Mouse (Mus musculus) spleen, adult 2 months (tissue): ENCODE data around the gene Pycard.

Experiments used
- CTCF ChIP-seq: fragments of 200-500 bp; IDR thresholded peaks from 2 replicates; pipeline ENCODE4 v1.5.1; 2011; ENCODE audit warnings: mild to moderate bottlenecking, inconsistent platforms; ENCODE audit not compliant: insufficient read depth, insufficient read length, insufficient replicate concordance; ENCODE audit errors: extremely low read depth
- POLR2A ChIP-seq: fragments of 200-500 bp; IDR thresholded peaks from 2 replicates; pipeline ENCODE4 v1.6.1; 2011; ENCODE audit warnings: low read depth, low read length, inconsistent platforms

DNA sequence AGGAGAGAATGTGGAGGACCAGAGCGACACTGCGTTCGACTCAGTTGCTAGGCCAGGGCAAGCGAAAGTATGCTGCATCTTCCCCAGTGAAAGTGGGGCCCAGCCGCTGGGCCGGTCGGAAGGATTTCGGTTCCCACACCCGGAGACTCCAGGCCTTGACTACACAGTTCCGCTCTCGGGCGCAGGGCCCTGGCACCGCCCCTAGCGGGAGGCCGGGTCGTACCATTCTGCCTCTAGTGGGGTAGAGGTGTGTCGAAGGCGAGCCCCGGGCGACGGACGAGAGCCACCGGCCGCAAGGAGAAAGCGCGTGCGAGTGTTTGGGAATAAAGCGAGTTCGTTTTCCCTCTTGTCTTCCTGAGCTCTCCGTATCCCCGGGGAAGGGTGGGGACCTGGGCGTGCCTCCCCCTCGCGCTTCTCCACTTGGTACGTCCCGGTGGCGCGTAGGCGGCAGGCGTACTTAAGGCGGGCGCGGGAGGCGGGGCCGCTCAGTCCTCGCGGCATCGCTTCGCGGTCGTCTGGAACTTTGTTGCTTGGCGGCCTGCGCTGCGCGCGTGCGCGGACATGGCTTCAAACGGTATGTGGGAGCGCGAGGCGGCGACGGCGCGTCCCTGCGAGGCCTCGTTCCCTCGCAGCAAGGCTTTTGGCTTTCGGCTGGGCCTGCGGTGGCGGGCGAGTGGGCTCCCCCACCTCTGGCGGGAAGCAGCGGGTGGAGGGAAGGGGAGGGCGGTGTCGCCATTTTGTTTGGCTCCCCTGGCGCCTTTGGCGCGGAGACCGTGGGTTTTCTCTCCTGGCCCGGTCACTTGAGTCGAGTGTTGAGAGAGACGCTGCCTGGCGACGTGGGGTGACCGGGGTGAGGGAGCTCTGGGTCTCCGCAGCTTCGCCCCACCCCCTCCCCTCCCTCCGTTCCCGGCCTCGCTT lies 26.4 kb downstream of the Pycard start, which contains the start of gene Fus:
- TF ChIP-seq POLR2A (peak; percentile 99), CTCF (no peak)
